Mouse (Mus musculus): ENCODE results near the gene Dcaf8. TPM values are rescaled to one million over a fixed set of nuclear protein-coding genes. Genes with fewer than 3 reads are reported as not detected.
"Not testable (repeated sequence)": the region's sequence is repeated elsewhere in the genome, so short reads cannot be mapped to it uniquely, and the experiment has no call there.

The Dcaf8 gene
- total and polyA plus RNA-seq, 3 experiments: 64.8 to 120 (median 110) TPM

GRCm38 (mm10) chr1:172219451-172220406 lies 71.8 kb downstream of the Dcaf8 start, which contains the start of gene Casq1:
Casq1 (minus strand) TSS chr1:172219868.
- no peak for DNase-seq

- peak; percentile 76 for DNase-seq
These were observed 72.5 kb downstream of the Dcaf8 start for GRCm38 (mm10) chr1:172220414-172220813.

GRCm38 (mm10) chr1:172221297-172222063 lies 73.6 kb downstream of the Dcaf8 start:
- DNase-seq: no peak

GRCm38 (mm10) chr1:172228209-172228608 lies 80.3 kb downstream of the Dcaf8 start:
- peak; percentile 74 for DNase-seq

GRCm38 (mm10) chr1:172229215-172229614 lies 81.3 kb downstream of the Dcaf8 start:
- DNase-seq: no peak

- DNase-seq: no peak
These were observed 93.2 kb downstream of the Dcaf8 start for GRCm38 (mm10) chr1:172240945-172241708.

GRCm38 (mm10) chr1:172242401-172242800 lies 94.5 kb downstream of the Dcaf8 start:
- peak; percentile 19 for DNase-seq

- DNase-seq: peak; percentile 26
These were observed 95.8 kb downstream of the Dcaf8 start for GRCm38 (mm10) chr1:172243547-172244205.

- DNase-seq: not testable (repeated sequence)
These were observed 96.8 kb downstream of the Dcaf8 start for GRCm38 (mm10) chr1:172244645-172245044.

Other genes starting within 250 kb of the Dcaf8 start
- gene Slamf6, start 230.6 kb upstream of the Dcaf8 start, total RNA-seq (2021): under 1 TPM in 1 of 2 experiments, not detected in 1; 0.24 TPM
- 0.06 TPM in 1 of 2 replicates, not detected in the other for gene Slamf6, start 230.6 kb upstream of the Dcaf8 start, polyA plus RNA-seq (2012; rRNA removed)
- gene Vangl2, start 119.6 kb upstream of the Dcaf8 start, total RNA-seq (2021): 1 to 10 TPM; 1.7 to 6.2 TPM
- 2.9 and 3.6 TPM in 2 replicates for gene Vangl2, start 119.6 kb upstream of the Dcaf8 start, polyA plus RNA-seq (2012; rRNA removed)
- not detected for gene Nhlh1, start 90.5 kb upstream of the Dcaf8 start, total RNA-seq (2021)
- gene Nhlh1, start 90.5 kb upstream of the Dcaf8 start, polyA plus RNA-seq (2012; rRNA removed): not detected in 2 replicates
- gene Copa, start 65.6 kb upstream of the Dcaf8 start, total RNA-seq (2021): 100 to 1,000 TPM; 174 to 178 TPM
- gene Copa, start 65.6 kb upstream of the Dcaf8 start, polyA plus RNA-seq (2012; rRNA removed): 11.0 and 21.1 TPM in 2 replicates
- gene Ncstn, start 65.3 kb upstream of the Dcaf8 start, total RNA-seq (2021): 10 to 100 TPM; 83.9 to 85.7 TPM
- gene Ncstn, start 65.3 kb upstream of the Dcaf8 start, polyA plus RNA-seq (2012; rRNA removed): 62.9 and 83.8 TPM in 2 replicates
- 100 to 1,000 TPM; 112 to 114 TPM for gene Pex19, start 21.3 kb upstream of the Dcaf8 start, total RNA-seq (2021)
- 104 and 114 TPM in 2 replicates for gene Pex19, start 21.3 kb upstream of the Dcaf8 start, polyA plus RNA-seq (2012; rRNA removed)
- gene Pea15a, start 58.7 kb downstream of the Dcaf8 start, total RNA-seq (2021): 10 to 100 TPM; 68.0 to 71.3 TPM
- gene Pea15a, start 58.7 kb downstream of the Dcaf8 start, polyA plus RNA-seq (2012; rRNA removed): 22.1 and 24.5 TPM in 2 replicates
- gene Casq1, start 71.8 kb downstream of the Dcaf8 start, total RNA-seq (2021): under 1 TPM; 0.31 to 0.46 TPM
- 0.13 and 0.24 TPM in 2 replicates for gene Casq1, start 71.8 kb downstream of the Dcaf8 start, polyA plus RNA-seq (2012; rRNA removed)
- 1 to 10 TPM in 1 of 2 experiments, under 1 TPM in 1; 0.62 to 3.6 TPM for gene Atp1a4, start 110.3 kb downstream of the Dcaf8 start, total RNA-seq (2021)
- 0.90 and 0.91 TPM in 2 replicates for gene Atp1a4, start 110.3 kb downstream of the Dcaf8 start, polyA plus RNA-seq (2012; rRNA removed)
- gene Igsf8, start 113.6 kb downstream of the Dcaf8 start, total RNA-seq (2021): 10 to 100 TPM; 32.2 to 38.3 TPM
- 109 and 126 TPM in 2 replicates for gene Igsf8, start 113.6 kb downstream of the Dcaf8 start, polyA plus RNA-seq (2012; rRNA removed)
- gene Atp1a2, start 150.0 kb downstream of the Dcaf8 start, total RNA-seq (2021): 100 to 1,000 TPM; 126 to 247 TPM
- 57.3 and 85.0 TPM in 2 replicates for gene Atp1a2, start 150.0 kb downstream of the Dcaf8 start, polyA plus RNA-seq (2012; rRNA removed)
- under 1 TPM; 0.09 to 0.17 TPM for gene Kcnj9, start 181.2 kb downstream of the Dcaf8 start, total RNA-seq (2021)
- 0.67 and 0.85 TPM in 2 replicates for gene Kcnj9, start 181.2 kb downstream of the Dcaf8 start, polyA plus RNA-seq (2012; rRNA removed)
- gene Kcnj10, start 193.1 kb downstream of the Dcaf8 start, total RNA-seq (2021): 1 to 10 TPM; 1.0 to 1.1 TPM
- 0.99 and 1.1 TPM in 2 replicates for gene Kcnj10, start 193.1 kb downstream of the Dcaf8 start, polyA plus RNA-seq (2012; rRNA removed)
- gene Pigm, start 228.5 kb downstream of the Dcaf8 start, total RNA-seq (2021): 10 to 100 TPM in 1 of 2 experiments, 1 to 10 TPM in 1; 9.2 to 11.2 TPM
- gene Pigm, start 228.5 kb downstream of the Dcaf8 start, polyA plus RNA-seq (2012; rRNA removed): 10.4 and 11.0 TPM in 2 replicates

Data from adrenal gland, adult 2 months (tissue).